Mouse (Mus musculus): ENCODE measurements around the gene Chd8. TPM values are rescaled to one million over a fixed set of nuclear protein-coding genes. Genes with fewer than 3 reads are reported as not detected.

The Chd8 gene
- 54.5 TPM for polyA plus RNA-seq (2015; fragmentation: Illumina TruSeq; extraction: RNeasy Lipid Tissue Mini Kit (QIAGEN cat#74804); ENCODE audit: low read depth, low replicate concordance)

GRCm38 (mm10) chr14:52257484-52258213 is at the start of gene Chd8:
Gene Chd8 (minus strand): TSS chr14:52257780.

GRCm38 (mm10) chr14:52304644-52305271 is 47.2 kb upstream of the Chd8 start, which contains the start of gene Mettl3:
Gene Mettl3 (minus strand): TSS chr14:52305128.

GRCm38 (mm10) chr14:52278932-52279746 is 21.6 kb upstream of the Chd8 start, which contains the start of the genes Tox4 and Rab2b:
Gene Tox4 (plus strand): TSS chr14:52279146.
Gene Rab2b (minus strand): TSS chr14:52279545.

GRCm38 (mm10) chr14:52197156-52197878 is 60.3 kb downstream of the Chd8 start, which contains the start of gene Supt16:
Gene Supt16 (minus strand): TSS chr14:52197416.

Other genes starting within 250 kb of the Chd8 start
- gene Tmem253, start 242.1 kb downstream of the Chd8 start, polyA plus RNA-seq (2015; fragmentation: Illumina TruSeq; extraction: RNeasy Lipid Tissue Mini Kit (QIAGEN cat#74804); ENCODE audit: low read depth, low replicate concordance): not detected
- 31.0 TPM for gene Zfp219, start 237.0 kb downstream of the Chd8 start, polyA plus RNA-seq (2015; fragmentation: Illumina TruSeq; extraction: RNeasy Lipid Tissue Mini Kit (QIAGEN cat#74804); ENCODE audit: low read depth, low replicate concordance)
- gene Olfr221, start 215.3 kb downstream of the Chd8 start, polyA plus RNA-seq (2015; fragmentation: Illumina TruSeq; extraction: RNeasy Lipid Tissue Mini Kit (QIAGEN cat#74804); ENCODE audit: low read depth, low replicate concordance): not detected
- 311 TPM for gene Hnrnpc, start 153.8 kb downstream of the Chd8 start, polyA plus RNA-seq (2015; fragmentation: Illumina TruSeq; extraction: RNeasy Lipid Tissue Mini Kit (QIAGEN cat#74804); ENCODE audit: low read depth, low replicate concordance)
- gene Rpgrip1, start 147.1 kb downstream of the Chd8 start, polyA plus RNA-seq (2015; fragmentation: Illumina TruSeq; extraction: RNeasy Lipid Tissue Mini Kit (QIAGEN cat#74804); ENCODE audit: low read depth, low replicate concordance): 2.6 TPM
- gene Supt16, start 60.4 kb downstream of the Chd8 start, polyA plus RNA-seq (2015; fragmentation: Illumina TruSeq; extraction: RNeasy Lipid Tissue Mini Kit (QIAGEN cat#74804); ENCODE audit: low read depth, low replicate concordance): 28.1 TPM
- 46.7 TPM for gene Tox4, start 21.4 kb upstream of the Chd8 start, polyA plus RNA-seq (2015; fragmentation: Illumina TruSeq; extraction: RNeasy Lipid Tissue Mini Kit (QIAGEN cat#74804); ENCODE audit: low read depth, low replicate concordance)
- 35.5 TPM for gene Rab2b, start 21.8 kb upstream of the Chd8 start, polyA plus RNA-seq (2015; fragmentation: Illumina TruSeq; extraction: RNeasy Lipid Tissue Mini Kit (QIAGEN cat#74804); ENCODE audit: low read depth, low replicate concordance)
- 34.0 TPM for gene Mettl3, start 47.3 kb upstream of the Chd8 start, polyA plus RNA-seq (2015; fragmentation: Illumina TruSeq; extraction: RNeasy Lipid Tissue Mini Kit (QIAGEN cat#74804); ENCODE audit: low read depth, low replicate concordance)
- 31.0 TPM for gene Sall2, start 71.0 kb upstream of the Chd8 start, polyA plus RNA-seq (2015; fragmentation: Illumina TruSeq; extraction: RNeasy Lipid Tissue Mini Kit (QIAGEN cat#74804); ENCODE audit: low read depth, low replicate concordance)
- gene Olfr1513, start 98.6 kb upstream of the Chd8 start, polyA plus RNA-seq (2015; fragmentation: Illumina TruSeq; extraction: RNeasy Lipid Tissue Mini Kit (QIAGEN cat#74804); ENCODE audit: low read depth, low replicate concordance): not detected
- not detected for gene Olfr1512, start 121.4 kb upstream of the Chd8 start, polyA plus RNA-seq (2015; fragmentation: Illumina TruSeq; extraction: RNeasy Lipid Tissue Mini Kit (QIAGEN cat#74804); ENCODE audit: low read depth, low replicate concordance)
- not detected for gene Olfr1511, start 139.6 kb upstream of the Chd8 start, polyA plus RNA-seq (2015; fragmentation: Illumina TruSeq; extraction: RNeasy Lipid Tissue Mini Kit (QIAGEN cat#74804); ENCODE audit: low read depth, low replicate concordance)
- gene Olfr1510, start 156.6 kb upstream of the Chd8 start, polyA plus RNA-seq (2015; fragmentation: Illumina TruSeq; extraction: RNeasy Lipid Tissue Mini Kit (QIAGEN cat#74804); ENCODE audit: low read depth, low replicate concordance): not detected
- gene Olfr1509, start 185.2 kb upstream of the Chd8 start, polyA plus RNA-seq (2015; fragmentation: Illumina TruSeq; extraction: RNeasy Lipid Tissue Mini Kit (QIAGEN cat#74804); ENCODE audit: low read depth, low replicate concordance): not detected
- gene Olfr1508, start 209.7 kb upstream of the Chd8 start, polyA plus RNA-seq (2015; fragmentation: Illumina TruSeq; extraction: RNeasy Lipid Tissue Mini Kit (QIAGEN cat#74804); ENCODE audit: low read depth, low replicate concordance): not detected
- gene Olfr1507, start 238.0 kb upstream of the Chd8 start, polyA plus RNA-seq (2015; fragmentation: Illumina TruSeq; extraction: RNeasy Lipid Tissue Mini Kit (QIAGEN cat#74804); ENCODE audit: low read depth, low replicate concordance): not detected

Measured in brain, adult 10 weeks (tissue).